ENCODE assay signal across 8 mouse cellular contexts in the genomic region with DNA sequence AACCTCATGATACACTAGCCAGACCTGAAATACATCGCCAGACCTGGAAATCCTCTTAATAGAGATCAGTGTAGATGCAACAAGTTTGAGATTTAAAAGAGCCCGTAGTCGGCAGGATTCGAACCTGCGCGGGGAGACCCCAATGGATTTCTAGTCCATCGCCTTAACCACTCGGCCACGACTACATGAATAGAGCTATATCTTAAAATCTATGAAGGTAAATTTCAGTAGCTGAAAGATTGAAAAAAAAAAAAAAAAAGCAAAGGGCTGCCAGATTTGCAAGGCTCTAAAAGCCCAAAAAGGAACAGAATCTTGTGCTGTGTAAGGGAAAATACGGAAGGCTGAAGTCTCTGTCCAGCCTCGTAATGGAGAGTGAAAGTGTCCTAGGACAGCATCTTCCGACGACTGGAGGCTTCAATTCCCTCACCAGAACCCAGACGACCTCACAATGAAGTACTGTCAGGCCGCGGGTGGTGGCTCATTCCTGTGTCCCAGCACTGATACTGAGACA. TPM values are rescaled to one million over a fixed set of nuclear protein-coding genes. Genes with fewer than 3 reads are reported as not detected.
DNase-seq lines count a peak whose midpoint lies in the region; ATAC-seq and TF ChIP-seq lines count a peak whose summit lies in the region.

No protein-coding gene starts in this region.

- peak; percentile 43 for ATAC-seq in forebrain, embryonic 13.5 days
- ATAC-seq in heart, postnatal 0 days (ENCODE audit: insufficient read depth, low read depth) = no peak
- peak; percentile 57 for ATAC-seq in liver, embryonic 14.5 days (ENCODE audit: insufficient read depth)
- no peak for ATAC-seq in stomach, embryonic 14.5 days (ENCODE audit: insufficient number of reproducible peaks, insufficient read depth, low FRiP score, low read depth)

- TF ChIP-seq CTCF in heart, postnatal 0 days (IDR thresholded peaks at IDR 0.05; ENCODE audit: low read depth) = no peak
- no peak for TF ChIP-seq CTCF in liver, embryonic 14.5 days (IDR thresholded peaks at IDR 0.05; ENCODE audit: low read depth)

- under 1% methylated on average over 16 of the region's 16 CpGs for WGBS in forebrain, embryonic 13.5 days
- WGBS in heart, postnatal 0 days = under 1% methylated on average over 16 of the region's 16 CpGs
- under 1% methylated on average over 16 of the region's 16 CpGs for WGBS in liver, embryonic 14.5 days (ENCODE audit: insufficient replicate concordance)
- under 1% methylated on average over 16 of the region's 16 CpGs for WGBS in stomach, embryonic 14.5 days

- no peak for TF ChIP-seq EP300 in heart, postnatal 0 days (IDR thresholded peaks at IDR 0.05; ENCODE audit: low read depth)
- no peak for TF ChIP-seq EP300 in liver, embryonic 14.5 days (IDR thresholded peaks at IDR 0.05; ENCODE audit: low read depth)

- peaks cover 2% of the 10 kb centered on the region; the same call in 1 of the 2 replicates for H3K4me1 ChIP-seq in forebrain, embryonic 13.5 days
- 0 out of 2 replicates have a peak, but pooled peaks cover 3% of the 10 kb centered on the region for H3K4me1 ChIP-seq in heart, postnatal 0 days (ENCODE audit: control insufficient read depth, insufficient read depth)
- H3K4me1 ChIP-seq in liver, embryonic 14.5 days (replicated peaks; ENCODE audit: control insufficient read depth in 2 of 2, insufficient read depth in 2 of 2, low read length in 1 of 2) = peaks cover 6 to 20% of the 10 kb centered on the region in 2 experiments
- H3K4me1 ChIP-seq in stomach, embryonic 14.5 days (ENCODE audit: control insufficient read depth, insufficient read depth, low read length) = no peaks in the 10 kb centered on the region

- H3K9me3 ChIP-seq in forebrain, embryonic 13.5 days (replicated peaks) = no peaks in the 10 kb centered on the region
- no peaks in the 10 kb centered on the region for H3K9me3 ChIP-seq in heart, postnatal 0 days (replicated peaks; ENCODE audit: control insufficient read depth, low read length)
- H3K9me3 ChIP-seq in liver, embryonic 14.5 days (ENCODE audit: control insufficient read depth, low read length) = no peaks in the 10 kb centered on the region
- no peaks in the 10 kb centered on the region for H3K9me3 ChIP-seq in stomach, embryonic 14.5 days (ENCODE audit: control insufficient read depth, low read depth, low read length)

- DNase-seq in CD4-positive helper T cell, adult 2 months (ENCODE audit: low read depth, low spot score) = peak; percentile 80
- peak; percentile 79 for DNase-seq in brain, adult 2 months (ENCODE audit: low read depth, low spot score)
- no peak for DNase-seq in heart, postnatal 0 days (ENCODE audit: low spot score)
- peak; percentile 84 to 86 for DNase-seq in kidney, postnatal 36 days
- peak in 2 of 3 experiments; percentile 52 to 63 for DNase-seq in liver, embryonic 14.5 days (ENCODE audit: low read depth in 3 of 3, low spot score in 3 of 3)
- DNase-seq in natural killer cell, adult 2 months (ENCODE audit: low spot score in 2 of 2) = peak; percentile 79 to 86

- peaks cover 14% of the 10 kb centered on the region; the same call in 1 of the 2 replicates for H3K27me3 ChIP-seq in forebrain, embryonic 13.5 days
- H3K27me3 ChIP-seq in heart, postnatal 0 days (ENCODE audit: control insufficient read depth, insufficient read depth, low read length) = no peaks in the 10 kb centered on the region
- no peaks in the 10 kb centered on the region for H3K27me3 ChIP-seq in liver, embryonic 14.5 days (ENCODE audit: control insufficient read depth, insufficient read depth, low read length)
- H3K27me3 ChIP-seq in stomach, embryonic 14.5 days (ENCODE audit: control insufficient read depth, insufficient read depth, low read length) = no peaks in the 10 kb centered on the region

- H3K36me3 ChIP-seq in forebrain, embryonic 13.5 days (ENCODE audit: poor library complexity, severe bottlenecking) = no peaks in the 10 kb centered on the region
- H3K36me3 ChIP-seq in heart, postnatal 0 days (replicated peaks; ENCODE audit: control insufficient read depth, insufficient read depth, low read length) = no peaks in the 10 kb centered on the region
- no peaks in the 10 kb centered on the region for H3K36me3 ChIP-seq in liver, embryonic 14.5 days (replicated peaks; ENCODE audit: control insufficient read depth, insufficient read depth, low read depth)
- no peaks in the 10 kb centered on the region for H3K36me3 ChIP-seq in stomach, embryonic 14.5 days (ENCODE audit: control insufficient read depth, insufficient read depth, low read length)

- H3K9ac ChIP-seq in forebrain, embryonic 13.5 days = peak overlapping the region; percentile 61
- peak overlapping the region; percentile 52 for H3K9ac ChIP-seq in heart, postnatal 0 days (replicated peaks; ENCODE audit: low read depth, low read length)
- peak overlapping the region; percentile 64 for H3K9ac ChIP-seq in liver, embryonic 14.5 days (replicated peaks)
- H3K9ac ChIP-seq in stomach, embryonic 14.5 days (replicated peaks; ENCODE audit: low read depth, low read length) = peak overlapping the region; percentile 29

- H3K27ac ChIP-seq in forebrain, embryonic 13.5 days = no peak overlapping the region; the same call in 1 of the 2 replicates
- H3K27ac ChIP-seq in heart, postnatal 0 days (ENCODE audit: low read depth) = peak overlapping the region; percentile 51; the same call in 1 of the 2 replicates
- no peak overlapping the region for H3K27ac ChIP-seq in liver, embryonic 14.5 days
- peak overlapping the region; percentile 29; the same call in 1 of the 2 replicates for H3K27ac ChIP-seq in stomach, embryonic 14.5 days (ENCODE audit: low read length)

- peak overlapping the region; percentile 45 for H3K4me3 ChIP-seq in forebrain, embryonic 13.5 days
- H3K4me3 ChIP-seq in heart, postnatal 0 days (ENCODE audit: low read depth, low read length) = peak overlapping the region; percentile 63
- peak overlapping the region; percentile 64 to 69 for H3K4me3 ChIP-seq in liver, embryonic 14.5 days (ENCODE audit: insufficient read depth in 1 of 2, low read depth in 2 of 2, low read length in 2 of 2)
- H3K4me3 ChIP-seq in stomach, embryonic 14.5 days (ENCODE audit: low read depth, low read length) = peak overlapping the region; percentile 44

- peak overlapping the region; percentile 62 for H3K4me2 ChIP-seq in forebrain, embryonic 13.5 days
- peak overlapping the region; percentile 67 for H3K4me2 ChIP-seq in heart, postnatal 0 days (ENCODE audit: low read depth, low read length)
- peak overlapping the region; percentile 82 for H3K4me2 ChIP-seq in liver, embryonic 14.5 days (ENCODE audit: low read depth)
- H3K4me2 ChIP-seq in stomach, embryonic 14.5 days (replicated peaks; ENCODE audit: low read depth, low read length) = peak overlapping the region; percentile 40

RNA-seq across cellular contexts. Expression of a gene that starts 4.0 kb away (rescaled TPM):
- polyA plus RNA-seq in forebrain, embryonic 13.5 days (2015; fragmentation: Nextera tagmentation; extraction: Ambion mirVana) = 25.4 and 29.2 TPM in 2 replicates
- total RNA-seq in heart, postnatal 0 days (2014; rRNA removed; ENCODE audit: low replicate concordance) = 1.1 and 1.7 TPM in 2 replicates
- 2.1 and 2.6 TPM in 2 replicates for polyA plus RNA-seq in heart, postnatal 0 days (2015; fragmentation: Nextera tagmentation; extraction: Ambion mirVana)
- 0.30 and 0.41 TPM in 2 replicates for polyA plus RNA-seq in liver, embryonic 14.5 days (2012; rRNA removed)
- 0.50 and 0.82 TPM in 2 replicates for polyA plus RNA-seq in liver, embryonic 14.5 days (2014; fragmentation: Nextera tagmentation; extraction: Ambion mirVana)
- polyA plus RNA-seq in stomach, embryonic 14.5 days (2014; fragmentation: Nextera tagmentation; extraction: Ambion mirVana) = 16.5 and 16.8 TPM in 2 replicates

RNA-seq across cellular contexts. Expression of a gene that starts 40.1 kb away (rescaled TPM):
- polyA plus RNA-seq in forebrain, embryonic 13.5 days (2015; fragmentation: Nextera tagmentation; extraction: Ambion mirVana) = 0.09 TPM in 1 of 2 replicates, not detected in the other
- total RNA-seq in heart, postnatal 0 days (2014; rRNA removed; ENCODE audit: low replicate concordance) = not detected in 2 replicates
- not detected in 2 replicates for polyA plus RNA-seq in heart, postnatal 0 days (2015; fragmentation: Nextera tagmentation; extraction: Ambion mirVana)
- not detected in 2 replicates for polyA plus RNA-seq in liver, embryonic 14.5 days (2012; rRNA removed)
- not detected in 2 replicates for polyA plus RNA-seq in liver, embryonic 14.5 days (2014; fragmentation: Nextera tagmentation; extraction: Ambion mirVana)
- polyA plus RNA-seq in stomach, embryonic 14.5 days (2014; fragmentation: Nextera tagmentation; extraction: Ambion mirVana) = not detected in 2 replicates

Comparison
In these comparisons a context has a peak if more than half of its experiments do, and no peak if none do; other contexts are left out.
1. ATAC-seq: peak in forebrain, embryonic 13.5 days (single experiment) and liver, embryonic 14.5 days (single experiment); none in heart, postnatal 0 days (single experiment) and stomach, embryonic 14.5 days (single experiment).
2. H3K27ac ChIP-seq: peak in heart, postnatal 0 days (single experiment) and stomach, embryonic 14.5 days (single experiment); none in forebrain, embryonic 13.5 days (single experiment) and liver, embryonic 14.5 days (single experiment).
3. Peak in every context shown above with its lines, with median percentiles within 50 percentile points of each other: H3K4me2 ChIP-seq, H3K4me3 ChIP-seq and H3K9ac ChIP-seq.